Mouse (Mus musculus) kidney, adult 2 months (tissue): ENCODE results near the gene Ecm2. TPM values are rescaled to one million over a fixed set of nuclear protein-coding genes. Genes with fewer than 3 reads are reported as not detected.

Experiments used
- DNase-seq: peaks from one replicate; pipeline ENCODE4 v3.0.0; 2021
- H3K27ac ChIP-seq: fragments of 200-500 bp; 2 replicates; pipeline ENCODE4 v1.5.1; 2012; ENCODE audit warnings: low read depth, low read length, control low read depth, inconsistent platforms; ENCODE audit not compliant: insufficient read depth
- H3K27me3 ChIP-seq: fragments of 200-500 bp; replicated peaks from 2 replicates; pipeline ENCODE4 v1.6.1; 2012; ENCODE audit warnings: mild to moderate bottlenecking, moderate library complexity, low read length, inconsistent platforms; ENCODE audit not compliant: control insufficient read depth, insufficient read depth
- H3K36me3 ChIP-seq: fragments of 200-500 bp; 2 replicates; pipeline ENCODE4 v1.6.1; 2012; ENCODE audit warnings: mild to moderate bottlenecking, moderate library complexity, low read length, inconsistent platforms; ENCODE audit not compliant: control insufficient read depth, insufficient read depth
- H3K4me1 ChIP-seq: fragments of 200-500 bp; 2 replicates; pipeline ENCODE4 v1.6.1; 2011; ENCODE audit warnings: low read length; ENCODE audit not compliant: control insufficient read depth, insufficient read depth
- H3K4me3 ChIP-seq: fragments of 200-500 bp; 2 replicates; pipeline ENCODE4 v1.5.1; 2011; ENCODE audit warnings: mild to moderate bottlenecking, low read depth, low read length, control low read depth; ENCODE audit not compliant: insufficient read depth
- CTCF ChIP-seq: fragments of 200-500 bp; conservative IDR thresholded peaks from 2 replicates; pipeline ENCODE4 v1.5.1; 2011; ENCODE audit warnings: low read depth, mild to moderate bottlenecking, control low read depth, low read length, moderate library complexity, mixed read lengths; ENCODE audit not compliant: insufficient read depth, insufficient read length
- POLR2A ChIP-seq: fragments of 200-500 bp; IDR thresholded peaks from one replicate; pipeline ENCODE4 v1.6.1; 2011; ENCODE audit warnings: low read depth, low read length, control low read depth
- WGBS: fragments of 180-500 bp; shearing (Covaris S2); methylation state at CpG from one replicate; pipeline ENCODE4 v1.1.7; 2018; 5-methylcytosine and 5-hydroxymethylcytosine counted together
- polyA plus RNA-seq: library from polyadenylated mRNA; depleted of rRNA; stranded (reverse); fragments of >200 nt; gene quantifications from 2 replicates; pipeline ENCODE4 v1.2.3, GENCODE M21; 2012

Ecm2 gene
- polyA plus RNA-seq, 1 experiment: 3.0 TPM

DNA sequence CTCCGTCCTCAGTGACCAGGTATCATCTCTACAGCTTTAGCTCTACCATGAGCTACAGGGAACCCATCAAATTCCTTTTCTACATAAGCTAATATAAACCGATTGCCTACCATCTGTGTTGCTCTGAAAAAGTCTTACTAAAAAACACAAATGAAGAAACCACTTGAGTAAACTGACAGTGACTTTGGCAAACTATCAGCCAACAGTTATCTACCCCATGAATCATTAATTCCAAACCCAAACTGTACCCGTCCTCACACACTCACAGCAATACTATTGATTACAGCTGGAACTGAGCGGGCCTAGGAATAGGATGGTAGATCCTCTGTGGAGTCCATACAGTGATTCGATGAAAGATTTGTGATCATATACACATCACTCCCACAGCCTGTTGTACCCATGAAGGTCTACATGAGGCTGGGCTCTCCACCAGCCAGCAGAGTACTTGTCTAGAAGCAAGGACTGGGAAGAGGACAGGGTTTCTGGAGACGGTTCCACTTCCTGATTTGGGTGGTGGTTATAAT, 25.7 kb upstream of the Ecm2 start:
- WGBS: 85% methylated on average over 6 of the region's 6 CpGs
- no peak for DNase-seq

GRCm38 (mm10) chr13:49479399-49479798, 25.2 kb upstream of the Ecm2 start:
- no peak overlapping the region for H3K27ac ChIP-seq
- no peak for TF ChIP-seq CTCF
- TF ChIP-seq POLR2A: no peak
- no peak for DNase-seq
- no peak overlapping the region for H3K4me3 ChIP-seq
- peaks cover 2% of the 10 kb centered on the region; the same call in 1 of the 2 replicates for H3K4me1 ChIP-seq
- H3K27me3 ChIP-seq: no peaks in the 10 kb centered on the region
- WGBS: 72% methylated on average over 4 of the region's 4 CpGs
- no peaks in the 10 kb centered on the region for H3K36me3 ChIP-seq

More for the DNA sequence above, 25.7 kb upstream of the Ecm2 start:
- H3K27ac ChIP-seq: no peak overlapping the region
- no peak overlapping the region for H3K4me3 ChIP-seq
- H3K36me3 ChIP-seq: no peaks in the 10 kb centered on the region
- TF ChIP-seq CTCF: no peak
- no peak for TF ChIP-seq POLR2A
- no peaks in the 10 kb centered on the region for H3K27me3 ChIP-seq
- peaks cover 2% of the 10 kb centered on the region; the same call in 1 of the 2 replicates for H3K4me1 ChIP-seq

- WGBS: 40% methylated on average over 2 of the region's 2 CpGs
- peak; percentile 84 for DNase-seq
- Histone ChIP-seq H3K27ac (no peak overlapping the region), H3K36me3 (no peaks in the 10 kb centered on the region), H3K27me3 (no peaks in the 10 kb centered on the region), H3K4me3 (no peak overlapping the region), H3K4me1 (peaks cover 2% of the 10 kb centered on the region; the same call in 1 of the 2 replicates)
- no peak for TF ChIP-seq CTCF
- no peak for TF ChIP-seq POLR2A
Measured at GRCm38 (mm10) chr13:49480057-49480456, 24.6 kb upstream of the Ecm2 start.

- Histone ChIP-seq H3K27ac (peak overlapping the region; percentile 48), H3K36me3 (no peaks in the 10 kb centered on the region), H3K4me3 (no peak overlapping the region), H3K27me3 (no peaks in the 10 kb centered on the region), H3K4me1 (peaks cover 2% of the 10 kb centered on the region; the same call in 1 of the 2 replicates)
- no peak for DNase-seq
- WGBS: 66% methylated on average over 5 of the region's 5 CpGs
- TF ChIP-seq CTCF (no peak), POLR2A (no peak)
Measured at GRCm38 (mm10) chr13:49480551-49480950, 24.1 kb upstream of the Ecm2 start.

GRCm38 (mm10) chr13:49485388-49485787, 19.2 kb upstream of the Ecm2 start:
- 95% methylated on average over 5 of the region's 5 CpGs for WGBS
- DNase-seq: no peak

GRCm38 (mm10) chr13:49492376-49493368, 11.9 kb upstream of the Ecm2 start, which contains the start of gene Tes3-ps:
Gene Tes3-ps (plus strand): TSS chr13:49493318.
- TF ChIP-seq POLR2A (no peak), CTCF (no peak)
- H3K27ac ChIP-seq: no peak within 1 kb of the TSS
- no peaks in the 10 kb centered on the region for H3K4me1 ChIP-seq
- 66% methylated on average over 6 of the region's 6 CpGs for WGBS
- no peaks in the 10 kb centered on the region for H3K36me3 ChIP-seq
- no peaks in the 10 kb centered on the region for H3K27me3 ChIP-seq
- H3K4me3 ChIP-seq: no peak within 1 kb of the TSS
- no peak for DNase-seq

More at GRCm38 (mm10) chr13:49485388-49485787, 19.2 kb upstream of the Ecm2 start:
- no peak overlapping the region for H3K4me3 ChIP-seq
- H3K27ac ChIP-seq: no peak overlapping the region
- no peak for TF ChIP-seq CTCF
- no peak for TF ChIP-seq POLR2A
- no peaks in the 10 kb centered on the region for H3K36me3 ChIP-seq
- no peaks in the 10 kb centered on the region for H3K4me1 ChIP-seq
- no peaks in the 10 kb centered on the region for H3K27me3 ChIP-seq

DNA sequence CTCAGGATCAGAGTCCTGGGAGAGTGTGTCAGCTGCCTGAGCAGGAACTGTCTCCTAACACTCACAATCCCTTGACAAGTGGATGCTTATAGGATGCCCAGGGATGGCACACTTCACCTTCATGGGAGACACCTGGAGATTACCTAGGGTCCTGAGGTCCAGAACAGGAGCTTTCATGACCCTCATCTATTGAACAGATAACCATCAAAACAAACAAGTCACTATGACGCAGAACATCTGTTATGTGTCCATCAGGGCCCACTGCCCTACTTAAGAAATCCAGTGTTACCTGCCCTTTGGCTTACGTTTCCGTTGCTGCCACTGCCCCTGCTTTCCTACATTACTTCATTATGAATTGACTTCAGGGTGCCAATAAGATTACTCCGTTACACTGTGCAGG, 1.2 kb downstream of the Ecm2 start:
- TF ChIP-seq POLR2A (no peak), CTCF (no peak)
- H3K4me1 ChIP-seq: no peaks in the 10 kb centered on the region
- H3K27ac ChIP-seq: no peak overlapping the region
- 82% methylated on average over 4 of the region's 4 CpGs for WGBS
- no peaks in the 10 kb centered on the region for H3K36me3 ChIP-seq
- no peaks in the 10 kb centered on the region for H3K27me3 ChIP-seq
- no peak overlapping the region for H3K4me3 ChIP-seq
- no peak for DNase-seq
